Mouse (Mus musculus) embryo, embryonic 10.5 days (tissue): ENCODE results near the gene Ntm.
A peak's percentile ranks its signal among the peaks of the same experiment; 100 is the strongest.

Experiments
- DNase-seq: peaks from one replicate; pipeline ENCODE4 v3.0.0-alpha.2; 2015; ENCODE audit warnings: low spot score

Ntm gene

GRCm38 (mm10) chr9:29130717-29131292 lies 832.1 kb downstream of the Ntm start:
- DNase-seq = no peak

GRCm38 (mm10) chr9:29130316-29130715 lies 832.6 kb downstream of the Ntm start:
- peak; percentile 37 for DNase-seq

- no peak for DNase-seq
Measured at GRCm38 (mm10) chr9:29128416-29128815, 834.5 kb downstream of the Ntm start.

- no peak for DNase-seq
Measured at GRCm38 (mm10) chr9:29124455-29124854, 838.5 kb downstream of the Ntm start.

GRCm38 (mm10) chr9:29123828-29124227 lies 839.1 kb downstream of the Ntm start:
- DNase-seq = no peak

- DNase-seq = no peak
Measured at GRCm38 (mm10) chr9:29117561-29118112, 845.3 kb downstream of the Ntm start.

- DNase-seq = no peak
Measured at GRCm38 (mm10) chr9:29115337-29115736, 847.6 kb downstream of the Ntm start.

- DNase-seq = no peak
Measured at GRCm38 (mm10) chr9:29106771-29107170, 856.2 kb downstream of the Ntm start.

- DNase-seq = no peak
Measured at GRCm38 (mm10) chr9:29104442-29104841, 858.5 kb downstream of the Ntm start.

GRCm38 (mm10) chr9:29103993-29104392 lies 858.9 kb downstream of the Ntm start:
- DNase-seq = no peak

GRCm38 (mm10) chr9:29100624-29101023 lies 862.3 kb downstream of the Ntm start:
- DNase-seq = no peak

GRCm38 (mm10) chr9:29092443-29092842 lies 870.5 kb downstream of the Ntm start:
- no peak for DNase-seq

GRCm38 (mm10) chr9:29088657-29089056 lies 874.3 kb downstream of the Ntm start:
- peak; percentile 59 for DNase-seq

- no peak for DNase-seq
Measured at GRCm38 (mm10) chr9:29087656-29088055, 875.3 kb downstream of the Ntm start.

- no peak for DNase-seq
Measured at GRCm38 (mm10) chr9:29087171-29087570, 875.8 kb downstream of the Ntm start.

GRCm38 (mm10) chr9:29075924-29076577 lies 886.9 kb downstream of the Ntm start:
- no peak for DNase-seq

GRCm38 (mm10) chr9:29075243-29075642 lies 887.7 kb downstream of the Ntm start:
- no peak for DNase-seq

- DNase-seq = no peak
Measured at GRCm38 (mm10) chr9:29074494-29074893, 888.4 kb downstream of the Ntm start.

- no peak for DNase-seq
Measured at GRCm38 (mm10) chr9:29071997-29072396, 890.9 kb downstream of the Ntm start.

- DNase-seq = no peak
Measured at GRCm38 (mm10) chr9:29067572-29067971, 895.4 kb downstream of the Ntm start.

GRCm38 (mm10) chr9:29060293-29060692 lies 902.6 kb downstream of the Ntm start:
- no peak for DNase-seq

GRCm38 (mm10) chr9:29058811-29059210 lies 904.1 kb downstream of the Ntm start:
- no peak for DNase-seq

- no peak for DNase-seq
Measured at GRCm38 (mm10) chr9:29055637-29056036, 907.3 kb downstream of the Ntm start.

- DNase-seq = peak; percentile 36
Measured at GRCm38 (mm10) chr9:29036466-29036865, 926.5 kb downstream of the Ntm start.
